Mouse (Mus musculus): ENCODE results near the gene Tap2. TPM values are rescaled to one million over a fixed set of nuclear protein-coding genes. Genes with fewer than 3 reads are reported as not detected.

The Tap2 gene
- polyA plus RNA-seq, 2 experiments = 2.9 to 3.1 TPM

DNA sequence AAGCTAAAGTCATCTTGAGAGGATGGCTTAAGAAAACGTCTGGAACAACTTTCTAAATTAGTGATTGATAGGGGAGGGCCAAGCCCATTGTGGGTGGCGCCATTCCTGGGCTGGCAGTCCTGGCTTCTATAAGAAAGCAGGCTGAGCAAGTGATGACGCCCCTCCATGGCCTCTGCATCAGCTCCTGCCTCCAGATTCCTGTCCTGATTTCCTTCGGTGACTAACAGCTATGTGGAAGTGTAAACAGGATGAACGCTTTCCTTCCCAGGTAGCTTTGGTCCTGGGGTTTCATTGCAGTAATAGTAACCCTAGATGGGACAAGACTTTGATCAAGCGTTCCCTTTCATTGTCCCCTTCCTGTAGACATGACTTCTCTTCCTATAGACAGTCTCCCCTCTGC, 24.3 kb upstream of the Tap2 start:
- H3K4me3 ChIP-seq (ENCODE audit: insufficient read depth in 1 of 2, low read depth in 2 of 2, low read length in 2 of 2) = no peak overlapping the region
- no peak for DNase-seq (ENCODE audit: low read depth in 3 of 3, low spot score in 3 of 3)
- H3K36me3 ChIP-seq (replicated peaks; ENCODE audit: control insufficient read depth, insufficient read depth, low read depth) = no peaks in the 10 kb centered on the region
- 43% methylated on average over 6 of the region's 6 CpGs for WGBS (ENCODE audit: insufficient replicate concordance)
- no peak for ATAC-seq (ENCODE audit: insufficient read depth)
- no peak for TF ChIP-seq EP300 (IDR thresholded peaks at IDR 0.05; ENCODE audit: low read depth)
- no peak for TF ChIP-seq CTCF (IDR thresholded peaks at IDR 0.05; ENCODE audit: low read depth)
- H3K4me2 ChIP-seq (ENCODE audit: low read depth) = no peak overlapping the region
- no peak overlapping the region for H3K27ac ChIP-seq
- no peak overlapping the region for H3K9ac ChIP-seq (replicated peaks)
- no peaks in the 10 kb centered on the region; the same call in 1 of the 2 replicates for H3K9me3 ChIP-seq (ENCODE audit: control insufficient read depth, low read length)
- H3K4me1 ChIP-seq (replicated peaks; ENCODE audit: control insufficient read depth in 2 of 2, insufficient read depth in 2 of 2, low read length in 1 of 2) = peaks cover 0 to 4% of the 10 kb centered on the region in 2 experiments; a peak in 1 of 4 replicates
- H3K27me3 ChIP-seq (ENCODE audit: control insufficient read depth, insufficient read depth, low read length) = no peaks in the 10 kb centered on the region

- 43% methylated on average over 13 of the region's 13 CpGs for WGBS (ENCODE audit: insufficient replicate concordance)
- no peak for DNase-seq (ENCODE audit: low read depth in 3 of 3, low spot score in 3 of 3)
- no peak for TF ChIP-seq EP300 (IDR thresholded peaks at IDR 0.05; ENCODE audit: low read depth)
- TF ChIP-seq CTCF (IDR thresholded peaks at IDR 0.05; ENCODE audit: low read depth) = no peak
- H3K9me3 ChIP-seq (ENCODE audit: control insufficient read depth, low read length) = no peaks in the 10 kb centered on the region; the same call in 1 of the 2 replicates
- peaks cover 0 to 4% of the 10 kb centered on the region in 2 experiments; a peak in 1 of 4 replicates for H3K4me1 ChIP-seq (replicated peaks; ENCODE audit: control insufficient read depth in 2 of 2, insufficient read depth in 2 of 2, low read length in 1 of 2)
- no peak overlapping the region for H3K4me2 ChIP-seq (ENCODE audit: low read depth)
- no peak for ATAC-seq (ENCODE audit: insufficient read depth)
- no peak overlapping the region for H3K9ac ChIP-seq (replicated peaks)
- no peaks in the 10 kb centered on the region for H3K36me3 ChIP-seq (replicated peaks; ENCODE audit: control insufficient read depth, insufficient read depth, low read depth)
- H3K4me3 ChIP-seq (ENCODE audit: insufficient read depth in 1 of 2, low read depth in 2 of 2, low read length in 2 of 2) = no peak overlapping the region
- H3K27me3 ChIP-seq (ENCODE audit: control insufficient read depth, insufficient read depth, low read length) = no peaks in the 10 kb centered on the region
- H3K27ac ChIP-seq = no peak overlapping the region
Observed at GRCm38 (mm10) chr17:34179913-34180859, 23.1 kb upstream of the Tap2 start.

DNA sequence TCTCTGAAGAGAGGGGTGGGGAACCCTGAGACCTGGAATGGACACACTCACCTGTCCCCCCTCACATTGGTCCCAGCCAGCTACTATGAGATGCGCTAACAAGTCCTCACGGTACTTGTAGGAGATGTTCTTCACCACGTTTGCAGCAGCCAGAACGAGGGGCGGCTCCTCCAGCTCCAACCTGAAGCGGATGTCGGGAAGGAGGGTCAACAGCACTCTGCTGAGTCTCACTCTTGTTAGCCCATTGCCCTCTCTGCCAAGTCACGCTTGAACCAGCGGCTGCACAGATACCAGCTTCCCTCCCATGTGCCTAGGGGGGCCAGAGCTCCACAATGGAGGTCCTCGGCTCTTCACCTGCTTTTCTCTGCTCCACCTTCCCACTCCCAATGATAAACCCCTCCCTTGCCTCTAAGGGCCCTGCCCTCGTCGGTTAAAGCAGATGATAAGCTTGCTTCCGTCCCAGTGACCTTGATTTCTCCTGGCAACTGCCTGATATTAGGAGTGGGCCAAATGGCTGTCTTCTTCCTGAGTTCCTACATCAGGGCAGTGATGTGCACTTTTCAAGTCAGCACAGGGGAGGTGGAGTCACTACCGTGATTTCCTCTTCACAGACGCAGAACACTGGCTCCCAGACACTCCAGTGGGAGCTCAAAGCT, 19.6 kb upstream of the Tap2 start:
- no peak overlapping the region for H3K4me3 ChIP-seq (ENCODE audit: insufficient read depth in 1 of 2, low read depth in 2 of 2, low read length in 2 of 2)
- H3K36me3 ChIP-seq (replicated peaks; ENCODE audit: control insufficient read depth, insufficient read depth, low read depth) = no peaks in the 10 kb centered on the region
- H3K9me3 ChIP-seq (ENCODE audit: control insufficient read depth, low read length) = no peaks in the 10 kb centered on the region
- WGBS (ENCODE audit: insufficient replicate concordance) = 56% methylated on average over 15 of the region's 15 CpGs
- no peak overlapping the region for H3K9ac ChIP-seq (replicated peaks)
- peaks cover 0 to 4% of the 10 kb centered on the region in 2 experiments; a peak in 1 of 4 replicates for H3K4me1 ChIP-seq (replicated peaks; ENCODE audit: control insufficient read depth in 2 of 2, insufficient read depth in 2 of 2, low read length in 1 of 2)
- H3K27me3 ChIP-seq (ENCODE audit: control insufficient read depth, insufficient read depth, low read length) = peaks cover 5% of the 10 kb centered on the region; the same call in 1 of the 2 replicates
- no peak overlapping the region for H3K4me2 ChIP-seq (ENCODE audit: low read depth)
- no peak overlapping the region for H3K27ac ChIP-seq
- DNase-seq (ENCODE audit: low read depth in 3 of 3, low spot score in 3 of 3) (no peak), ATAC-seq (ENCODE audit: insufficient read depth) (no peak)
- TF ChIP-seq EP300 (IDR thresholded peaks at IDR 0.05; ENCODE audit: low read depth) (no peak), CTCF (IDR thresholded peaks at IDR 0.05; ENCODE audit: low read depth) (no peak)

GRCm38 (mm10) chr17:34185526-34185925, 17.8 kb upstream of the Tap2 start:
- peaks cover 5% of the 10 kb centered on the region; the same call in 1 of the 2 replicates for H3K27me3 ChIP-seq (ENCODE audit: control insufficient read depth, insufficient read depth, low read length)
- H3K4me2 ChIP-seq (ENCODE audit: low read depth) = no peak overlapping the region
- H3K9ac ChIP-seq (replicated peaks) = no peak overlapping the region
- no peaks in the 10 kb centered on the region for H3K36me3 ChIP-seq (replicated peaks; ENCODE audit: control insufficient read depth, insufficient read depth, low read depth)
- TF ChIP-seq CTCF (IDR thresholded peaks at IDR 0.05; ENCODE audit: low read depth) (no peak), EP300 (IDR thresholded peaks at IDR 0.05; ENCODE audit: low read depth) (no peak)
- no peaks in the 10 kb centered on the region for H3K9me3 ChIP-seq (ENCODE audit: control insufficient read depth, low read length)
- DNase-seq (ENCODE audit: low read depth in 3 of 3, low spot score in 3 of 3) (no peak), ATAC-seq (ENCODE audit: insufficient read depth) (no peak)
- H3K27ac ChIP-seq = no peak overlapping the region
- H3K4me1 ChIP-seq (replicated peaks; ENCODE audit: control insufficient read depth in 2 of 2, insufficient read depth in 2 of 2, low read length in 1 of 2) = no peaks in the 10 kb centered on the region
- no peak overlapping the region for H3K4me3 ChIP-seq (ENCODE audit: insufficient read depth in 1 of 2, low read depth in 2 of 2, low read length in 2 of 2)
- WGBS (ENCODE audit: insufficient replicate concordance) = 77% methylated on average over 9 of the region's 9 CpGs

GRCm38 (mm10) chr17:34186885-34187260, 16.5 kb upstream of the Tap2 start:
- Histone ChIP-seq H3K27ac (no peak overlapping the region), H3K4me3 (ENCODE audit: insufficient read depth in 1 of 2, low read depth in 2 of 2, low read length in 2 of 2) (peak overlapping the region; percentile 57 to 62), H3K9ac (replicated peaks) (peak overlapping the region; percentile 23), H3K27me3 (ENCODE audit: control insufficient read depth, insufficient read depth, low read length) (peaks cover 5% of the 10 kb centered on the region; the same call in 1 of the 2 replicates), H3K4me2 (ENCODE audit: low read depth) (peak overlapping the region; percentile 81), H3K9me3 (ENCODE audit: control insufficient read depth, low read length) (no peaks in the 10 kb centered on the region), H3K36me3 (replicated peaks; ENCODE audit: control insufficient read depth, insufficient read depth, low read depth) (no peaks in the 10 kb centered on the region), H3K4me1 (replicated peaks; ENCODE audit: control insufficient read depth in 2 of 2, insufficient read depth in 2 of 2, low read length in 1 of 2) (no peaks in the 10 kb centered on the region)
- ATAC-seq (ENCODE audit: insufficient read depth) (peak; percentile 23; the same call in 1 of the 2 replicates), DNase-seq (ENCODE audit: low read depth in 3 of 3, low spot score in 3 of 3) (no peak)
- 3% methylated on average over 14 of the region's 14 CpGs for WGBS (ENCODE audit: insufficient replicate concordance)
- TF ChIP-seq EP300 (IDR thresholded peaks at IDR 0.05; ENCODE audit: low read depth) (no peak), CTCF (IDR thresholded peaks at IDR 0.05; ENCODE audit: low read depth) (no peak)

All from liver, embryonic 14.5 days (tissue).